Mouse (Mus musculus): ENCODE data around the gene Sacm1l. TPM values are rescaled to one million over a fixed set of nuclear protein-coding genes. Genes with fewer than 3 reads are reported as not detected.

Sacm1l gene
- polyA plus RNA-seq, 1 experiment: 9.0 TPM

GRCm38 (mm10) chr9:123504325-123504724, 25.2 kb upstream of the Sacm1l start:
- WGBS: 21% methylated on average over 2 of the region's 2 CpGs
- Histone ChIP-seq H3K4me1 (ENCODE audit: control insufficient read depth, insufficient read depth, low read length) (no peaks in the 10 kb centered on the region), H3K27ac (ENCODE audit: control insufficient read depth, insufficient read depth, low read depth, low read length, poor library complexity) (no peak overlapping the region), H3K4me3 (replicated peaks; ENCODE audit: control insufficient read depth, low read depth, low read length) (no peak overlapping the region)
- TF ChIP-seq CTCF (IDR thresholded peaks at IDR 0.05; ENCODE audit: control insufficient read depth, insufficient read depth, low read length): peak; percentile 91
- no peak for TF ChIP-seq POLR2A (IDR thresholded peaks at IDR 0.05; ENCODE audit: borderline replicate concordance, control insufficient read depth, low read depth, low read length)

GRCm38 (mm10) chr9:123505598-123505997, 24.0 kb upstream of the Sacm1l start:
- TF ChIP-seq CTCF (IDR thresholded peaks at IDR 0.05; ENCODE audit: control insufficient read depth, insufficient read depth, low read length) (no peak), POLR2A (IDR thresholded peaks at IDR 0.05; ENCODE audit: borderline replicate concordance, control insufficient read depth, low read depth, low read length) (no peak)
- 81% methylated on average over 1 of the region's 1 CpGs for WGBS
- Histone ChIP-seq H3K4me1 (ENCODE audit: control insufficient read depth, insufficient read depth, low read length) (no peaks in the 10 kb centered on the region), H3K27ac (ENCODE audit: control insufficient read depth, insufficient read depth, low read depth, low read length, poor library complexity) (no peak overlapping the region), H3K4me3 (replicated peaks; ENCODE audit: control insufficient read depth, low read depth, low read length) (no peak overlapping the region)

- H3K4me1 ChIP-seq (ENCODE audit: control insufficient read depth, insufficient read depth, low read length): no peaks in the 10 kb centered on the region
- H3K4me3 ChIP-seq (replicated peaks; ENCODE audit: control insufficient read depth, low read depth, low read length): no peak overlapping the region
- TF ChIP-seq CTCF (IDR thresholded peaks at IDR 0.05; ENCODE audit: control insufficient read depth, insufficient read depth, low read length): no peak
- 80% methylated on average over 4 of the region's 4 CpGs for WGBS
- no peak overlapping the region for H3K27ac ChIP-seq (ENCODE audit: control insufficient read depth, insufficient read depth, low read depth, low read length, poor library complexity)
These were observed 23.1 kb upstream of the Sacm1l start for GRCm38 (mm10) chr9:123506270-123507146.

DNA sequence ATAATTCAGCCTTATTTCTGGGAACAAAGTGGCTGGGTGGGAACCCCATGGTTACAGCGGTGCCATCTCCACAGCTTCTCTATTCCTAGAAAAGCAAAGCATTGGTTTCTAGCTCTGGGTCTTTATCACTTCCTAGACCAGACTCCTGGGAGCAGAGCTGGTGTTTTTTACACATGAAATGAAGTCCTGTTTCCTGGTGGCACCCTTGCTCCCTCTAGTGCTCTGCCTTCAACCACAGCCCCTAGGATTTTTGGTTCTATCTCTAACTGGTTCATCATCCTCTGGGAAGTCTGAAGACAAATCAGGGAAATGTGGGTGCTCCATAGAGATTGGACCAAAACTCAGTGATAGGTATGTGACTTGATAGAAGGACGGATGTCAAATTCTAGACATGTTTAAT, 22.2 kb upstream of the Sacm1l start:
- H3K4me3 ChIP-seq (replicated peaks; ENCODE audit: control insufficient read depth, low read depth, low read length): no peak overlapping the region
- WGBS: 82% methylated on average over 2 of the region's 2 CpGs
- TF ChIP-seq POLR2A (IDR thresholded peaks at IDR 0.05; ENCODE audit: borderline replicate concordance, control insufficient read depth, low read depth, low read length) (no peak), CTCF (IDR thresholded peaks at IDR 0.05; ENCODE audit: control insufficient read depth, insufficient read depth, low read length) (no peak)
- no peaks in the 10 kb centered on the region for H3K4me1 ChIP-seq (ENCODE audit: control insufficient read depth, insufficient read depth, low read length)
- H3K27ac ChIP-seq (ENCODE audit: control insufficient read depth, insufficient read depth, low read depth, low read length, poor library complexity): no peak overlapping the region

DNA sequence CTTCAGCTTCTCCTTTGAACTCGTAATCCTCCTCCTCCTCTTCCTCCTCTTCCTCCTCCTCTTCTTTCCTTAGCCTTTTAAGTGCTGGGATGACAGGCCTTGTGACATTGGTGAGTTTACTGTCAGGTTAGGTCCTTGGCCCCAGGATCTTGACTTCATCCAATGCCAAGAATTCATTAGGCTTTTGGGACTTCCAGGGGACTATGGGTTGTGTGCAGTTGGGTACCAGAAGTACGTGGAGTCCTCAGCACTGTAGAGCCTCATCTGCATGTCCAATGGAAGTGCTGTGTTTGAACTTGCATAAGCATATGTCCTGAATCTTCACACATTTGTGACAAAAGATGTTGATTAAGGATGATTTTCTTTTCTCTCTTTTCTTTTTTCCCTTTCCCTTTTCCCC, 20.6 kb upstream of the Sacm1l start:
- Histone ChIP-seq H3K27ac (ENCODE audit: control insufficient read depth, insufficient read depth, low read depth, low read length, poor library complexity) (no peak overlapping the region), H3K4me3 (replicated peaks; ENCODE audit: control insufficient read depth, low read depth, low read length) (no peak overlapping the region), H3K4me1 (ENCODE audit: control insufficient read depth, insufficient read depth, low read length) (no peaks in the 10 kb centered on the region)
- TF ChIP-seq POLR2A (IDR thresholded peaks at IDR 0.05; ENCODE audit: borderline replicate concordance, control insufficient read depth, low read depth, low read length) (no peak), CTCF (IDR thresholded peaks at IDR 0.05; ENCODE audit: control insufficient read depth, insufficient read depth, low read length) (no peak)
- 86% methylated on average over 2 of the region's 2 CpGs for WGBS

GRCm38 (mm10) chr9:123509638-123510604, 19.6 kb upstream of the Sacm1l start:
- H3K4me1 ChIP-seq (ENCODE audit: control insufficient read depth, insufficient read depth, low read length): no peaks in the 10 kb centered on the region
- WGBS: 37% methylated on average over 8 of the region's 8 CpGs
- no peak for TF ChIP-seq POLR2A (IDR thresholded peaks at IDR 0.05; ENCODE audit: borderline replicate concordance, control insufficient read depth, low read depth, low read length)
- no peak for TF ChIP-seq CTCF (IDR thresholded peaks at IDR 0.05; ENCODE audit: control insufficient read depth, insufficient read depth, low read length)
- no peak overlapping the region for H3K4me3 ChIP-seq (replicated peaks; ENCODE audit: control insufficient read depth, low read depth, low read length)
- no peak overlapping the region for H3K27ac ChIP-seq (ENCODE audit: control insufficient read depth, insufficient read depth, low read depth, low read length, poor library complexity)

GRCm38 (mm10) chr9:123510926-123511325, 18.6 kb upstream of the Sacm1l start:
- 93% methylated on average over 5 of the region's 5 CpGs for WGBS
- TF ChIP-seq CTCF (IDR thresholded peaks at IDR 0.05; ENCODE audit: control insufficient read depth, insufficient read depth, low read length) (no peak), POLR2A (IDR thresholded peaks at IDR 0.05; ENCODE audit: borderline replicate concordance, control insufficient read depth, low read depth, low read length) (no peak)
- H3K4me3 ChIP-seq (replicated peaks; ENCODE audit: control insufficient read depth, low read depth, low read length): no peak overlapping the region
- no peaks in the 10 kb centered on the region for H3K4me1 ChIP-seq (ENCODE audit: control insufficient read depth, insufficient read depth, low read length)
- H3K27ac ChIP-seq (ENCODE audit: control insufficient read depth, insufficient read depth, low read depth, low read length, poor library complexity): no peak overlapping the region

DNA sequence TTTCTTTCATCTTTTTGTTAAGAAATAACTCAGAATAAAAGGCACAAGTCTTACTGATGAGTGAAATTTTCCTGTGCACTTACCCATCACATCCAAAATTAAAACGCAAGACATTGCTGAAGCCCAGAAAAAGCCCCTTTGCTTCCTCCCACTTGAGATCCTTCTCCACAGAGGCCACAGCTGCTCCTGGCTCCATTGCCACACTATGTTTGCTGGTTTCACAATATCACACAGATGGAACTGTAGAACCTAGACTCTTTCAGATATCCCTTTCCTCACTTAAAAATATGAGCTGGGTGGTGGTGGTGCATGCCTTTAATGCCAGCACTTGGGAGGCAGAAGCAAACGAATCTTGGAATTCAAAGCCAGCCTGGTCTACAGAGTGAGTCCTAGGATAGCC, 17.1 kb upstream of the Sacm1l start:
- 80% methylated on average over 2 of the region's 2 CpGs for WGBS
- no peaks in the 10 kb centered on the region for H3K4me1 ChIP-seq (ENCODE audit: control insufficient read depth, insufficient read depth, low read length)

More for the DNA sequence above, 17.1 kb upstream of the Sacm1l start:
- no peak overlapping the region for H3K4me3 ChIP-seq (replicated peaks; ENCODE audit: control insufficient read depth, low read depth, low read length)
- no peak for TF ChIP-seq POLR2A (IDR thresholded peaks at IDR 0.05; ENCODE audit: borderline replicate concordance, control insufficient read depth, low read depth, low read length)
- no peak for TF ChIP-seq CTCF (IDR thresholded peaks at IDR 0.05; ENCODE audit: control insufficient read depth, insufficient read depth, low read length)
- no peak overlapping the region for H3K27ac ChIP-seq (ENCODE audit: control insufficient read depth, insufficient read depth, low read depth, low read length, poor library complexity)
